Mouse (Mus musculus) lung, adult 2 months (tissue): ENCODE data around the gene Cntrob.

Source experiments
- CTCF ChIP-seq: fragments of 200-500 bp; IDR thresholded peaks from 2 replicates; pipeline ENCODE4 v1.5.1; 2011; ENCODE audit warnings: mild to moderate bottlenecking, low read length, control low read depth; ENCODE audit not compliant: insufficient read depth
- POLR2A ChIP-seq: fragments of 200-500 bp; IDR thresholded peaks from 2 replicates; pipeline ENCODE4 v1.6.1; 2011; ENCODE audit warnings: low read depth, mild to moderate bottlenecking, control low read depth, low read length, borderline replicate concordance; ENCODE audit errors: extremely low read depth

DNA sequence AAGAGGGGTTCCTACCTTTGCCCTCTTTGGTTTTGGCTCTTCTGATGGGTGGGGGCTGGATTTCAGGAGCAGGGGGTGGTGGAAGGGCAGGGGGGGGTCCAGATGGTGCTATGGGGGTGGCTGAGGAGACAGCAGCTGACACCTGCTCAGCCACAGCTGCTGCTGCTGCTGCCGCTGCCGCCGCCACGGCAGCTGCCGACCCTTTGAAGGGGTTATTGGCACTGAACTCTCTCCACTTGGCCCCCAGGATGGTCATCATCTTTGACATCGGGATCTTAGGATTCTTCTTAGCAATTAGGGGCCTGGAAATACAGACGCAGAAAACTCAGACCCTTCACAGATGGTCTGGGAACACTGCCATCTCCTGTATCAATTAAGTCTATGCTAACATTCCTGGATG lies 38.4 kb upstream of the Cntrob start:
- TF ChIP-seq POLR2A (no peak), CTCF (no peak)
